8 mouse cellular contexts compared by ENCODE assay signal in genomic region chr19:5803041-5803880, GRCm38 (mm10). TPM values are rescaled to one million over a fixed set of nuclear protein-coding genes. Genes with fewer than 3 reads are reported as not detected.
DNase-seq lines count a peak whose midpoint lies in the region; ATAC-seq lines count a peak whose summit lies in the region.

No protein-coding gene starts in this region.

- H3K27me3 ChIP-seq in embryonic facial prominence, embryonic 11.5 days (ENCODE audit: control insufficient read depth, insufficient read depth, low read length): no peaks in the 10 kb centered on the region
- no peaks in the 10 kb centered on the region for H3K27me3 ChIP-seq in limb, embryonic 10.5 days (ENCODE audit: low read depth, poor library complexity, severe bottlenecking)
- H3K27me3 ChIP-seq in midbrain, embryonic 12.5 days: no peaks in the 10 kb centered on the region

- H3K9me3 ChIP-seq in embryonic facial prominence, embryonic 11.5 days (replicated peaks; ENCODE audit: control insufficient read depth, low read length): no peaks in the 10 kb centered on the region
- H3K9me3 ChIP-seq in limb, embryonic 10.5 days (replicated peaks): no peaks in the 10 kb centered on the region
- H3K9me3 ChIP-seq in midbrain, embryonic 12.5 days: no peaks in the 10 kb centered on the region

- peak overlapping the region; percentile 96 for H3K4me3 ChIP-seq in embryonic facial prominence, embryonic 11.5 days (ENCODE audit: low read depth, low read length)
- peak overlapping the region; percentile 92 for H3K4me3 ChIP-seq in limb, embryonic 10.5 days
- H3K4me3 ChIP-seq in midbrain, embryonic 12.5 days: peak overlapping the region; percentile 81

- H3K4me1 ChIP-seq in embryonic facial prominence, embryonic 11.5 days (ENCODE audit: control insufficient read depth, insufficient read depth, low read length): peaks cover 7% of the 10 kb centered on the region
- H3K4me1 ChIP-seq in limb, embryonic 10.5 days: peaks cover 53% of the 10 kb centered on the region
- peaks cover 37% of the 10 kb centered on the region for H3K4me1 ChIP-seq in midbrain, embryonic 12.5 days

- H3K27ac ChIP-seq in embryonic facial prominence, embryonic 11.5 days (replicated peaks; ENCODE audit: low read depth, low read length): peak overlapping the region; percentile 98
- peak overlapping the region; percentile 100 for H3K27ac ChIP-seq in limb, embryonic 10.5 days
- H3K27ac ChIP-seq in midbrain, embryonic 12.5 days (replicated peaks): peak overlapping the region; percentile 100

- ATAC-seq in embryonic facial prominence, embryonic 11.5 days (replicated peaks; ENCODE audit: insufficient number of reproducible peaks, low FRiP score, low TSS enrichment, low read depth): peak; percentile 94
- peak; percentile 99 for ATAC-seq in midbrain, embryonic 12.5 days (ENCODE audit: low FRiP score, low read depth)

- H3K9ac ChIP-seq in embryonic facial prominence, embryonic 11.5 days (replicated peaks; ENCODE audit: low read length): peak overlapping the region; percentile 93
- peak overlapping the region; percentile 78 for H3K9ac ChIP-seq in midbrain, embryonic 12.5 days (replicated peaks)

- peak overlapping the region; percentile 91 for H3K4me2 ChIP-seq in embryonic facial prominence, embryonic 11.5 days (ENCODE audit: low read depth, low read length)
- peak overlapping the region; percentile 91 for H3K4me2 ChIP-seq in midbrain, embryonic 12.5 days (replicated peaks)

- DNase-seq in 3134 (ENCODE audit: extremely low read depth, insufficient read length, low spot score): peak; percentile 97
- peak; percentile 100 for DNase-seq in adrenal gland, postnatal 25 days
- peak; percentile 100 for DNase-seq in embryonic facial prominence, embryonic 11.5 days (ENCODE audit: low spot score)
- peak; percentile 100 for DNase-seq in heart, adult 11 months
- peak; percentile 100 for DNase-seq in kidney, adult 18-20 months
- peak; percentile 100 for DNase-seq in limb, embryonic 10.5 days (ENCODE audit: low spot score)
- peak; percentile 100 for DNase-seq in skeletal muscle tissue, adult 2 months (ENCODE audit: low read depth, low spot score)

- peaks cover 4% of the 10 kb centered on the region for H3K36me3 ChIP-seq in embryonic facial prominence, embryonic 11.5 days (replicated peaks; ENCODE audit: control insufficient read depth, insufficient read depth, low read depth, low read length)
- H3K36me3 ChIP-seq in limb, embryonic 10.5 days: peaks cover 29% of the 10 kb centered on the region
- H3K36me3 ChIP-seq in midbrain, embryonic 12.5 days: peaks cover 7% of the 10 kb centered on the region

- under 1% methylated on average over 67 of the region's 67 CpGs for WGBS in embryonic facial prominence, embryonic 11.5 days
- WGBS in limb, embryonic 10.5 days: under 1% methylated on average over 67 of the region's 67 CpGs
- under 1% methylated on average over 65 of the region's 67 CpGs for WGBS in midbrain, embryonic 12.5 days

RNA-seq across cellular contexts. Expression of gene Scyl1, which starts 32.0 kb away (rescaled TPM):
- 104 and 120 TPM in 2 replicates for total RNA-seq in adrenal gland, postnatal 25 days (2021)
- polyA plus RNA-seq in embryonic facial prominence, embryonic 11.5 days (2014; fragmentation: Nextera tagmentation; extraction: Ambion mirVana): 53.9 and 55.0 TPM in 2 replicates
- 71.6 and 78.5 TPM in 2 replicates for polyA plus RNA-seq in limb, embryonic 10.5 days (2016; fragmentation: Nextera tagmentation; extraction: Ambion mirVana)
- 63.6 and 68.4 TPM in 2 replicates for polyA plus RNA-seq in midbrain, embryonic 12.5 days (2016; fragmentation: Nextera tagmentation; extraction: Ambion mirVana)

Comparison
In these comparisons a context has a peak if more than half of its experiments do, and no peak if none do; other contexts are left out.
1. Peak in every context shown above with its lines: DNase-seq, ATAC-seq, H3K4me3 ChIP-seq and H3K27ac ChIP-seq.